Mouse (Mus musculus) liver, embryonic 14.5 days (tissue): Measurements from ENCODE around the gene Aatf.

Experiments used
- CTCF ChIP-seq: IDR thresholded peaks from 2 replicates; pipeline ENCODE4 v1.5.1; 2016; ENCODE audit warnings: antibody characterized with exemption, low read depth, control low read depth
- EP300 ChIP-seq: IDR thresholded peaks from 2 replicates; pipeline ENCODE4 v1.6.1; 2016; ENCODE audit warnings: antibody characterized with exemption, low read depth

DNA sequence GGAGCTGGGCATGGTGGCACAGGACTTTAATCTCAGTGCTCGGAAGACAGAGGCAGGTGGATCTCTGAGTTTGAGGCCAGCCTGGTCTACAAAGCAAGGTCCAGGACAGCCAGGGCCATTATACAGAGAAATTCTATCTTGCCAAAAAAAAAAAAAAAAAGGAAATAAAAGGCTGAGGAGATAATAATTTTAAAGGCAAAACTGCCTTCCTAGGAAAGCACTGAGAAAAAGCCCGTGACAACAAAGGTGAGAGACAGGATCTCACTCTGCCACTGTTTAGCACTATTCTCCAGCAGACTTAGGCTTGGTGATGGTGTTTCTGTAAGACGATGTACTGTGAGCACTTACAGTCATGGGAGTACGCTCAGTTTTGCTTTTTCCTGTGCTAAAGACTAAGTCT is 37.3 kb downstream of the Aatf start:
- TF ChIP-seq CTCF (no peak), EP300 (no peak)
